Mouse (Mus musculus): ENCODE data around the gene Tmem38b.

DNA sequence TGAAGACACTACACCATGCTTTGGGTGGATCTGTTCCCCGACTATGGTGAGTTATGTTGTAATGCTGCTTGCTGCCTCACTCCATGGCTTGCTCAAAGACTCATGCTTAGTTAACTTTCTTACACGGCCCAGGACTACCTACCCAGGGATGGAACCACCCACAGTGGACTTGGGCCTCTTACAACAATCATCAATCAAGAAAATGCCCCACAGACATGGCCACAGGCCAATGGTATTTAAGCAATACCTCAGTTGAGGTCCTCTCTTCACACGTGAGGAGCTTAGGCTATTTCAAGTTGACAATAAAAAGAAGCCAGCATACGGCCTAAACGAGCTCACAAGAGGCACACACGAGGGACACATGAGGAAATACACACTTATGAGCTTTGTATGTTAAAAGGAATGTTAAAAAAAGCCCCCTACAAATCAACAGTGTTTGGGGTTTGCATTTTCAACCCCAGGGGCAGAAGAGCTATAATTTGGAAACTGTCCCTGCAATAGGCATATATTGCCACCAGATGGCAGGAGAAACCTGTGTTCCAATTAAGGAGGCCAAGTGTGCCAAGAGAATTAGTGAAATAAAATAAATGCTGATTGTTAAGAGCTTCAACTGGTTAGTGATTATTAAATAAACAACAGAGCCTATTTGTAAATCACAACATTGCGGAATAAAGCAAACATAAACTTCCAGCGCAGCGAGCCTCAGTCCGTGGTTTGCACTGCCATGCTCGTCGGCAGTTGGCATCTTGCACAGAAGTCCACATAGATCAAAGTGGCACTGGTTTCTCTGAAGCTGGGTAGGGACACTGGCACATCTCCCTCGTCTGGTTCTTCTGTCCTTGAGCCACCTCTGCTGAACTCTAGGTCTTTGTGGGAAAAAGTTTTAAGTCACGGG, 58.8 kb downstream of the Tmem38b start:
- TF ChIP-seq CTCF (IDR thresholded peaks at IDR 0.05; ENCODE audit: low read depth) (peak; percentile 87), EP300 (IDR thresholded peaks at IDR 0.05; ENCODE audit: low read depth) (no peak)
